Mouse (Mus musculus) megakaryocyte, embryonic 14.5 days (primary cell): ENCODE data around the gene Tubg1.

Experiments
- FLI1 ChIP-seq: IDR thresholded peaks from 2 replicates; pipeline ENCODE4 v1.6.1; 2012; ENCODE audit warnings: low read length, inconsistent platforms, mixed read lengths
- GATA1 ChIP-seq: IDR thresholded peaks from 3 replicates; pipeline ENCODE4 v1.6.1; 2012; ENCODE audit warnings: mixed read lengths, low read length, inconsistent platforms, borderline replicate concordance

DNA sequence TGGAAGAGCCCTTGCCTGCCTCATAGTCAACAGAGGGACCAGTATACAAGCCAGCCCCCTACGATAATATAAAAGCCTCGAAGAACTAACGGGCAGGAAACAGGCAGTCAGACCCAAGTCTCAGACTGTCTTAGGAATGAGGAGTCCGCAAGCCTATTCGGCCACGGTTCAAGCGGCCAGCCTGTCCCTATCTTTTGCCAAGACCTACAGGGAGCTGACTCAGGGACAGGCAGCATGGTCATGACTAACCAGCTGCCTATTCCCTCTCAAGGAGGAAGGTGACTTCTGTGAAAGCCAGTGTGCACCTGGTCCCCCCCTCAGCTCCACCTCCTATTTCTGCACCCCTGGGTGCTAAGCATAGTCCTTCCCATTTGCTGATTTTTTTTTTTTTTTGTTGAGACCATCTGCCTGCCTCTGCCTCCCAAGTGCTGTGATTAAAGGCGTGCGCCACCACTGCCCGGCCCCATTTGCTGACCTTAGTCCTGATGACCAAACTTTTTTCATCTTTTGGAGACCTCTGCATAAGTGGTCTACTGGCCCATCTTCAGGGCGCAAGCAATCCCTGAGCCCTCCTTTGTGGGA, 9.3 kb downstream of the Tubg1 start:
- no peak for TF ChIP-seq GATA1
- TF ChIP-seq FLI1 = no peak
